Mouse (Mus musculus) T-cell, adult 2 months (primary cell): Measurements from ENCODE around the gene Snx29.
"Not testable (repeated sequence)": the region's sequence is repeated elsewhere in the genome, so short reads cannot be mapped to it uniquely, and the experiment has no call there.

Experiments used
- DNase-seq: peaks from one replicate; pipeline ENCODE4 v3.0.0; 2022; ENCODE audit warnings: low spot score

Snx29 gene

DNA sequence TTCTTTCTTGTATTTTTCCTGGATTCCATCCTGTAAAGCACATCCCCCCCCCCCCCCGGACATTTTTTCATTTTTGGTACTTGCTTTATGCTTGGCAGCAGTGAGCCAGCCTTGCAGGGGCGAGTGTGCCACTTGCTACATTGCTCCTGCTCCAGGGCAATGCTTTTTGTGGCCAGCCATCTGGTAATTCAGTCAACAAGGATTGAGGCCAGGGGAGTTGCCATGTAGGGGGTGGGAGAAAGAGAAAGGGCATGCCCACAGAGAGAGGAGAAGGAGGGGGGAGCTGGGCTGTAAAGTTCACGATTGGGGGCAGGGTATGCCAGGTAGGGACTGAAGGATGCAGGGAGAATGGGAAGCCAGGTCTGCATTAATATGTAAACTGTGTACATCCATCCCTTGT, 210.7 kb downstream of the Snx29 start:
- DNase-seq, result no peak

- DNase-seq, result no peak
These were observed 215.0 kb downstream of the Snx29 start for GRCm38 (mm10) chr16:11537663-11538062.

DNA sequence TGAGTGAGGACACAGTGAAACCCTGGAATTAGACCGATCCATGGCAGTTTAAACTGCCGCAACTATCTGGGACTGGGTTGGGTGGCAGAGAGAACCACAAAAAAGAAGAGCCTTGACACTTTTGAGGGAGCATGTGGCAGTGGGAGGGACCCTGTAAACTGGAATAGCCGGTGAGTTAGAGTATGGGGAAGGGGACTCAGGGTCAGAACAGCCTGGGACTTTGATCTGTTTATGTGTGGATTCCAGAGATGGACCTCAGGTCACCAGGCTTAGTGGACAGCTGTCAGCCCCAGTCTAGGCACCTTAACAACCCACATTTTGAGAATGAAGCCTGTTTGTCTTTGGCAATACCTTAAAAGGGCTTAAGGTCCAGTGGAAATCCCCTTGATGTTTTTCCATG, 215.5 kb downstream of the Snx29 start:
- DNase-seq, result no peak

- no peak for DNase-seq
These were observed 218.3 kb downstream of the Snx29 start for GRCm38 (mm10) chr16:11540961-11541360.

- no peak for DNase-seq
These were observed 219.1 kb downstream of the Snx29 start for GRCm38 (mm10) chr16:11541769-11542168.

- no peak for DNase-seq
These were observed 227.5 kb downstream of the Snx29 start for GRCm38 (mm10) chr16:11550043-11550725.

- DNase-seq, result no peak
These were observed 239.0 kb downstream of the Snx29 start for GRCm38 (mm10) chr16:11561714-11562113.

DNA sequence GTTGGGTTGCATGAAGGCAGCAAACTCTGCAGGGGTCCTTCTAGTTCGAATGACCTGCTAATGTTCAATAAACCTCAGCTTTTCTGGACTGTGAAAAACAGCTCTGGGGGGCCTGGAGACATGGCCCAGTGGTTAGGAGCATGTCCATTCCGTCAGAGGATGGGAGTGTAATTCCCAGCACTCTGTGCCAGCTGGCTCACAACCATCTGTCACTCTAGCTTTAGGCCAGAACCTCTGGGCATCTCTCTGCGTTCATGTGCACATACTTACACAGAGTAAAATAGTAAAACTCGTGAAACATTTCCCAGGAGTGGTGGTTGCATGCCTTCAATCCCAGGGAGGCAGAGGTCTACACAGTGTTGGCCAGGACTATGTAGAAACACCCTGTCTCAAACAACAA, 241.1 kb downstream of the Snx29 start:
- DNase-seq, result no peak

GRCm38 (mm10) chr16:11565126-11565525, 242.4 kb downstream of the Snx29 start:
- DNase-seq, result no peak

DNA sequence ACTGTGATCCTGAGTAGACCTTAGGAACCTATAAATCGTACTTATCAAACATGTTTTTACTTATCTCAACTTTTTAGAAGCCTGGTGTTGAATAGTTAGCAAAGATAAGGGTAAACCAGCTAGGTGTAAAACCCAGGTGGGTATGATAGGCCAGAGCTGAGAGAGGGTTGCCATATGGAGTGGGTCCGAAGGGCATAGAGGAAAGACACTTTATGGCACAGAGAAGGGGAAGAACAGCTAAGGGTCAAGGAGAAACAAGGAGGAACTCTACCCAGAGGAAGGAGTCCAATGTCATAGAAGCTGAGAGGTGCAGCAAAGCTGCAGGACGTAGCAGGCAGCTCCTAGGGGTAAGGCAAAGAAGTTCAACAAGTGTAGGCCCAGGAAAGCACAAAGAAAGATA, 244.9 kb downstream of the Snx29 start:
- no peak for DNase-seq

DNA sequence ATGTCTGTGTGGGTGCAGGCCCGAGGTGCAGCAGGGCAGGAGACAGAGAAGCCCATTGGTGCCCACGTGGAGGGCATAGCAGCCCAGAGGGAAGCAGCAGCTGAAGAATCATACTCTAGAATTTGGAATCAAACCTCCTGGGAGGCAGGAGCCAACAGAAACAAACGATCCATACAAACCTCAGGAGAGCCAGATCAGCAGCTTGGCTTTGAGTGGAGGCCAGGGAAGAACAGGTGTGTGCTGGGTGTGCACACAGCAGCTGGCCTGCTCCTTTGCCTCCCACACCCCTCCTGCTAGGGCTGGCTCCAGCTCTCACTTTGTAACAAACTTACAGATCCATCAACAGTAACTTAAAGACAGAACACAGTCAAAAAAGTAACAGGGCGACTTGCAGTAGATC, 245.4 kb downstream of the Snx29 start:
- no peak for DNase-seq

DNA sequence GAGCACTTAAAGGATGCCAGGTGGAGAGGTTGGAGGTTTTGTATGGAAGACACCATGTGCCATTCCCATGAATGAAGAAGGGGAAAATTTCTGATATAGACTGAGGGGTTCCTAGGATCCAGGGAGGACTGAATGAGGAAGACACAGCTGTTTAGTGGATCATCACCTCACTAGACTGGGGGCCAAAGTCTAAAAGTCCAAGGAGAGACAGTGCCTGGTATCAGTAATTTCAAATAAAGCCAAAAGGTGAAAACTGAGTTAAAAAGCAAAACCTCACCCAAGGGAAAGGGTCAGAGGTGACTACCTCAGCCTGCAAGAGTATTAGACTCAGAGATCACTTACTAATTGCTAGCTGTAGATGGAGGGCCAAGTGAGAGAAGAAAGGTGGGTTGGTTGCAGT, 245.9 kb downstream of the Snx29 start:
- no peak for DNase-seq

GRCm38 (mm10) chr16:11569127-11569526, 246.4 kb downstream of the Snx29 start:
- DNase-seq, result no peak

DNA sequence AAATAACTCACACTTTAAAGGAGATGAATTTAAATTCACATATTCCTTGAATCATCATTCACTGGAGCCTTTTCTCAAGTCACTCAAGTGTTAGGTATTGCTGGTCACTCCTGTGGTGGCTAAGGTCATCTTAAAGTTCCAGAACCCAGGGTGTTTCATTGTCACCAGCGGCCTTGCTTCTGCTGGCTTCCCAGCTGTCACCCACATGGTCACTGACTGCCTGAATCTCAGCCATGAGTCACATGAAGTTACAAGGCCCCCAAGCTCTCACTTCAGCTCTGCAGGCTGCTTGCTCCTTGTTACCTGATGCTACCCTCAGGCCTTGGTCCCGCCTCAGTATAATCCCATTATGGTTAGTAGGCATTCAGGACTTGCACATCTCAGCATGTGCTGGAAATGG, 247.4 kb downstream of the Snx29 start:
- no peak for DNase-seq

DNA sequence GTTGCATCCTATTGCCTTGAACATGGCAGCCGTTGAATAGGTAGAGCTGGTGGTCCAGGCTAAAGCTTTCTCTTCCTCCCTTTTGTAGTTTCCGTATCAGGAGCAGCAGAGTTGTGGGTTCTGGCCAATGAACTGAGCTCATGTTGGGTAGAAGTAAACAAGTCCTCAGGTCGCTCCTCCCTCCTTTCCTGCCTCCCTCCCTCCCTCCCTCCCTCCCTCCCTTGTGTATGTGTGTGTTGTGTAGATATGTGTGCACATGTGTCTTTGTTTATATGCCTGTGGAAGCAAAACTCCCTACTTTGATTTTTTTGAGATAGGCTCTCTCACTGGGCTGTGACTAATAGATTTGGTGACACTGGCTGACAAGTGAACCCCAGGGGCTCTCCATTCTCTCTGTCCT, 251.8 kb downstream of the Snx29 start:
- DNase-seq, result no peak

- DNase-seq, result not testable (repeated sequence)
These were observed 253.0 kb downstream of the Snx29 start for GRCm38 (mm10) chr16:11575733-11576132.

- DNase-seq, result peak; percentile 29
These were observed 255.0 kb downstream of the Snx29 start for GRCm38 (mm10) chr16:11577541-11578255.

DNA sequence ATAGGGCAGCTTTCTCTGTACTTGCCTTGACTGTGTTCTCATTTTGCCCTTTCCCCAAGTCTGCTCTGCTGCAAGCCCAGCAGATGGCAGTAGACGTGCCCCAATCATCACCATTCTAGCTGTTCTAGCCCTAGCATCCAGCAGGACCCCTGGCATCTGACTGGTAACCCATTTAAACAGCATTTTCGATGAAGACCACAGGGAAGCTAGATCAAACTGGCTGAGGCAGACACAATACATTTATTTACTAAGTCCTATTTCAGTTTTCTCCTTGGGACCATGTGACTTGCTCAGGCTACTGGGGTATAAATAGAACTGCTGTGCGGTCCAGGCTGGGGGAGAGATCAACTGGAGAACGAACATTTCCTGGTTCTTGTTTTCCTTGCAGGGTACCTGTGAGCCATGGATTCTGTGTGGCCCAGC, 257.0 kb downstream of the Snx29 start:
- DNase-seq, result no peak

DNA sequence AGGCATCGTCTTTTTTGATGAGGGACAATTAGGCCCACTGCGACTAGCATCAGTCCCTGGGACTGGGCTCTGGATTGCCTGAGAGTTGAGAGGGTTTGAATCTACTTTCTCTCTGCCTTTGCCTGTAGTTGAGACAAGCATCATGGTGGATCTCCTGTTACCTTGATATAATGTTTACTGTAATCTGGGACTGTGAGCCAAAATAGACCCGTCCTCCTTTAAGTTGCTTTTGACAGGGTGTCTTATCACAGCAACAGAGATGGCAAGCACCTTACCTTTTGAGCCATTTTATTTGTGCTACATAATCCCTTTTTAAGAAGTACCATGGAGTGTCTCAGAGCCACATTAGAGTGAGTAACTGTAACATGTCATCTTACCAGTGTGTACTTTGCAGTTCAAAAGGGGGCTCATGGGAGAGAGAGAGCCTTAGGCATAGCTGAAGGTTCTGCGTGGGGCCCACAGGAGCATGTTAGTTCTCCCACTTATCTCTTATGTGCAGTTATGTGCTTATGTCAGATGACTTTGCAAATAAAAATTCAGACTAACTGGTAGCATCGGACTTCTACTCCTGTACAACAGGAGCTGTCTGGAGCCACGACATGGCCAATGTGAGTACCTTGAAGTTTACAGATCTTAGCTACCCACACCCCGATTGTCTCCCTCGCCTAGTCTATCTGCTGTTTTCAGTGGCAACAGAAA, 261.4 kb downstream of the Snx29 start:
- DNase-seq, result no peak

GRCm38 (mm10) chr16:11588689-11589088, 266.0 kb downstream of the Snx29 start:
- no peak for DNase-seq

DNA sequence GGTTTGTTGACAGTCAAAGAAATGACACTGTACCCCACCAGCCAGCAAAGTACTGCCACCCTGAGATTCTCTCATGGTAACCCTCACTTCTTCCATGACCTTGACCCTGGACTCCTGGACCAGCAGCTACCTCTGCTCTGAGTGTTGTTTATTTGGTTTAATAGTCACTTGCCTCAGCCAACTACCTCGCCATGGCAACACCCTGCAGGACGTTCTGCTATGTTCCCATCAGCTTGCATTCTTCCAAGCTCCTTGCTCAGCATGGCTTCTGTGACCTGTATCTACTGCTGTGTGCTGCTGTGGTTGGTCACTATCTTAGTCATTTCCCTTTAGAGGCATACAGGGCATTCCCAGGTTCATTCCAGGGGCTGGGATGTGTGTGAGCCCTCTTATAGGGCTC, 266.6 kb downstream of the Snx29 start:
- no peak for DNase-seq

- no peak for DNase-seq
These were observed 267.3 kb downstream of the Snx29 start for GRCm38 (mm10) chr16:11589782-11590695.
